ENCODE assay signal across 12 mouse cellular contexts in the genomic region with DNA sequence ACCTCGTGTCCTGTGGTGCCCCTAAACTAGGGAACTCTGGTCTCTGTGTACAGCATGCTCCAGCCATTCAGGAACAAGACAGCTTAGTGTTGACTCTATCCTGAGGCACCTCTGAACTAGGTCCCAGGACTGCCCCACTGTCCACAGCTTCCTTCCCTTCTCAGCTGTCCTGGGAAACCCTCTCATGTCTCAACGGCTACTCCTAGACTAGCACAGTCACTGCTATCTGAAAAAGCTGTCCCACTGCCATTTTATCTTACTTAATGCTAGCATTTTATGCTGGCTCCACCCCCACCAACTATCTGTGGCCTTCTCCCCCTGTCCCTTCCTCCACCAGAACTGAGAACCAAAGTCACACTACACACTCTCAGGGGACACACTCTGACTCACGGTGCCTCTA. TPM values are rescaled to one million over a fixed set of nuclear protein-coding genes. Genes with fewer than 3 reads are reported as not detected.
A peak's percentile ranks its signal among the peaks of the same experiment; 100 is the strongest.
DNase-seq lines count a peak whose midpoint lies in the region; ATAC-seq and TF ChIP-seq lines count a peak whose summit lies in the region.
"Had no signal": no experiment of that assay in that cellular context is flagged by ENCODE, and none has a peak within 500 bp of the region (broad histone marks: within the 10 kb centered on the region; RNA-seq: fewer than 3 reads in every experiment).

No protein-coding gene starts in this region.

- H3K9me3 ChIP-seq in heart, embryonic 13.5 days = no peaks in the 10 kb centered on the region
- H3K9me3 ChIP-seq in MEL (replicated peaks; ENCODE audit: insufficient read depth, low read length) = no peaks in the 10 kb centered on the region
- no peaks in the 10 kb centered on the region for H3K9me3 ChIP-seq in forebrain, embryonic 12.5 days

- no peak overlapping the region for H3K4me3 ChIP-seq in heart, embryonic 13.5 days
- H3K4me3 ChIP-seq in MEL (ENCODE audit: control insufficient read depth in 1 of 2, insufficient read depth in 1 of 2, low read depth in 2 of 2, low read length in 2 of 2) = peak overlapping the region; percentile 20 to 38
- no peak overlapping the region for H3K4me3 ChIP-seq in macrophage (ENCODE audit: inconsistent target)
- H3K4me3 ChIP-seq in forebrain, embryonic 12.5 days (replicated peaks) = no peak overlapping the region
- H3K4me3 ChIP-seq: myocyte had no signal

- no peaks in the 10 kb centered on the region for H3K36me3 ChIP-seq in heart, embryonic 13.5 days
- peaks cover 0 to 49% of the 10 kb centered on the region in 2 experiments; a peak in 2 of 4 replicates for H3K36me3 ChIP-seq in MEL (ENCODE audit: control insufficient read depth in 1 of 2, insufficient read depth in 2 of 2, low read length in 2 of 2)
- no peaks in the 10 kb centered on the region for H3K36me3 ChIP-seq in macrophage (ENCODE audit: inconsistent target)
- no peaks in the 10 kb centered on the region for H3K36me3 ChIP-seq in forebrain, embryonic 12.5 days (replicated peaks)

- peak; percentile 45 to 58; a peak in 3 of 4 replicates for TF ChIP-seq EP300 in MEL (IDR thresholded peaks at IDR 0.05; ENCODE audit: low read depth in 1 of 2, low read length in 2 of 2)

- 30% methylated on average over 3 of the region's 3 CpGs for WGBS in heart, embryonic 13.5 days
- 13% methylated on average over 3 of the region's 3 CpGs for WGBS in macrophage (ENCODE audit: missing documents)
- WGBS in forebrain, embryonic 12.5 days = 73% methylated on average over 3 of the region's 3 CpGs

- intact Hi-C loops in heart, postnatal 10 days (cut with DNase I) = no loop called here

- H3K9ac ChIP-seq in heart, embryonic 13.5 days = peak overlapping the region; percentile 56
- H3K9ac ChIP-seq in MEL (ENCODE audit: control insufficient read depth, low read depth, low read length, poor library complexity, severe bottlenecking) = peak overlapping the region; percentile 60
- H3K9ac ChIP-seq in forebrain, embryonic 12.5 days = no peak overlapping the region

- H3K79me2 ChIP-seq in MEL (ENCODE audit: control insufficient read depth, insufficient read depth, low read length, poor library complexity) = peaks cover 52% of the 10 kb centered on the region
- peaks cover 73% of the 10 kb centered on the region for H3K79me2 ChIP-seq in macrophage (ENCODE audit: inconsistent target)

- no peak for ATAC-seq in heart, embryonic 13.5 days (ENCODE audit: extremely low read depth, insufficient number of reproducible peaks, low FRiP score, low TSS enrichment)
- ATAC-seq in erythroid progenitor cell, adult 5-6 weeks (replicated peaks; ENCODE audit: low FRiP score, poor library complexity, severe bottlenecking) = peak; percentile 15; the same call in 1 of the 2 replicates
- no peak for ATAC-seq in forebrain, embryonic 12.5 days (ENCODE audit: low FRiP score)

- 0 out of 2 replicates have a peak overlapping the region, but pooled peaks have one; percentile 3 for H3K4me2 ChIP-seq in heart, embryonic 13.5 days
- H3K4me2 ChIP-seq in forebrain, embryonic 12.5 days = no peak overlapping the region

- peaks cover 8% of the 10 kb centered on the region; the same call in 1 of the 2 replicates for H3K27me3 ChIP-seq in heart, embryonic 13.5 days (replicated peaks)
- no peaks in the 10 kb centered on the region for H3K27me3 ChIP-seq in MEL (ENCODE audit: control insufficient read depth in 1 of 2, insufficient read depth in 2 of 2, low read length in 2 of 2)
- H3K27me3 ChIP-seq in forebrain, embryonic 12.5 days = peaks cover 47% of the 10 kb centered on the region

- H3K27ac ChIP-seq in heart, embryonic 13.5 days (replicated peaks) = peak overlapping the region; percentile 53
- peak overlapping the region; percentile 89 for H3K27ac ChIP-seq in MEL (ENCODE audit: control insufficient read depth, low read depth, low read length)
- peak overlapping the region; percentile 99 for H3K27ac ChIP-seq in macrophage
- no peak overlapping the region for H3K27ac ChIP-seq in forebrain, embryonic 12.5 days

- no peak for TF ChIP-seq CTCF in MEL (IDR thresholded peaks at IDR 0.05 in 2 of 3, conservative IDR thresholded peaks at IDR 0.05 in 1 of 3; ENCODE audit: control insufficient read depth in 1 of 3, insufficient read depth in 1 of 3, low read depth in 2 of 3, low read length in 3 of 3, poor library complexity in 1 of 3, severe bottlenecking in 1 of 3)

- TF ChIP-seq POLR2A in MEL (IDR thresholded peaks at IDR 0.05; ENCODE audit: control insufficient read depth in 1 of 2, insufficient read depth in 1 of 2, low read depth in 1 of 2, low read length in 2 of 2, poor library complexity in 1 of 2) = peak; percentile 69; a peak in 2 of 4 replicates

- TF ChIP-seq RAD21 in MEL (IDR thresholded peaks at IDR 0.05; ENCODE audit: low read depth, low read length) = no peak

- DNase-seq in heart, postnatal 10 days = no peak
- peak; percentile 85 for DNase-seq in MEL (ENCODE audit: low read depth, low spot score)
- no peak for DNase-seq in cerebellum, adult 11-12 months
- no peak for DNase-seq in kidney, adult 18-20 months
- DNase-seq: cerebellum, adult 11 months; heart, postnatal 36 days; kidney, adult 8-10 months had no signal

- H3K4me1 ChIP-seq in heart, embryonic 13.5 days = peaks cover 88% of the 10 kb centered on the region
- H3K4me1 ChIP-seq in MEL (ENCODE audit: control insufficient read depth in 1 of 2, insufficient read depth in 2 of 2, low read length in 2 of 2) = peaks cover 34 to 72% of the 10 kb centered on the region in 2 experiments
- H3K4me1 ChIP-seq in forebrain, embryonic 12.5 days = peaks cover 20% of the 10 kb centered on the region

TF ChIP-seq in MEL, 35 proteins besides CTCF, POLR2A, EP300 and RAD21 (continues in another document):
- TF ChIP-seq MYB (IDR thresholded peaks at IDR 0.05; ENCODE audit: low read depth, low read length) = no peak
- TF ChIP-seq MEF2A (IDR thresholded peaks at IDR 0.05; ENCODE audit: extremely low read depth, insufficient replicate concordance, low read depth, low read length, poor library complexity, severe bottlenecking) = no peak
- TF ChIP-seq UBTF (IDR thresholded peaks at IDR 0.05; ENCODE audit: borderline replicate concordance, insufficient read depth, low read depth, low read length) = no peak
- TF ChIP-seq KAT2A (conservative IDR thresholded peaks at IDR 0.05; ENCODE audit: low read depth, low read length) = no peak
- TF ChIP-seq ZKSCAN1 (IDR thresholded peaks at IDR 0.05; ENCODE audit: low read depth, low read length) = no peak
- TF ChIP-seq SIN3A (IDR thresholded peaks at IDR 0.05; ENCODE audit: low read length) = peak; percentile 71
- no peak for TF ChIP-seq USF1 (IDR thresholded peaks at IDR 0.05; ENCODE audit: low read depth, low read length)
- TF ChIP-seq POLR2AphosphoS5 (IDR thresholded peaks at IDR 0.05; ENCODE audit: borderline replicate concordance, low read depth, low read length) = no peak
- peak; percentile 51 for TF ChIP-seq HCFC1 (IDR thresholded peaks at IDR 0.05; ENCODE audit: low read depth, low read length)
- TF ChIP-seq ZC3H11A (IDR thresholded peaks at IDR 0.05; ENCODE audit: low read depth, low read length) = no peak
- TF ChIP-seq MAX (IDR thresholded peaks at IDR 0.05; ENCODE audit: low read length) = peak; percentile 64
- TF ChIP-seq RCOR1 (IDR thresholded peaks at IDR 0.05; ENCODE audit: low read depth, low read length) = peak; percentile 42; the same call in 1 of the 2 replicates
- no peak for TF ChIP-seq BHLHE40 (IDR thresholded peaks at IDR 0.05; ENCODE audit: borderline replicate concordance, low read depth, low read length)
- TF ChIP-seq ZNF384 (IDR thresholded peaks at IDR 0.05; ENCODE audit: low read depth, low read length) = no peak
- no peak for TF ChIP-seq MXI1 (IDR thresholded peaks at IDR 0.05; ENCODE audit: low read depth, low read length)
- TF ChIP-seq NRF1 (IDR thresholded peaks at IDR 0.05; ENCODE audit: insufficient read depth, low read depth, low read length, poor library complexity, severe bottlenecking) = no peak
- TF ChIP-seq JUND (IDR thresholded peaks at IDR 0.05; ENCODE audit: low read depth, low read length) = no peak
- TF ChIP-seq E2F4 (IDR thresholded peaks at IDR 0.05; ENCODE audit: borderline replicate concordance, low read depth, low read length) = no peak
- TF ChIP-seq GABPA (IDR thresholded peaks at IDR 0.05; ENCODE audit: low read depth, low read length) = no peak
- no peak for TF ChIP-seq POLR2AphosphoS2 (IDR thresholded peaks at IDR 0.05; ENCODE audit: low read length)
- TF ChIP-seq GATA1 (IDR thresholded peaks at IDR 0.05; ENCODE audit: low read depth, low read length) = peak; percentile 32; the same call in 1 of the 2 replicates
- peak; percentile 69 for TF ChIP-seq ETS1 (IDR thresholded peaks at IDR 0.05; ENCODE audit: low read depth, low read length)
- peak; percentile 5; the same call in 1 of the 2 replicates for TF ChIP-seq TAL1 (IDR thresholded peaks at IDR 0.05; ENCODE audit: low read length)
- no peak for TF ChIP-seq USF2 (IDR thresholded peaks at IDR 0.05; ENCODE audit: borderline replicate concordance in 1 of 2, insufficient read depth in 1 of 2, low read depth in 1 of 2, low read length in 2 of 2)
- TF ChIP-seq MAZ (IDR thresholded peaks at IDR 0.05; ENCODE audit: low read depth, low read length) = 0 out of 2 replicates have a peak, but pooled peaks have one; percentile 55
- peak; percentile 13; the same call in 1 of the 2 replicates for TF ChIP-seq ELF1 (IDR thresholded peaks at IDR 0.05; ENCODE audit: low read depth, low read length)
- peak; percentile 51; the same call in 1 of the 2 replicates for TF ChIP-seq TCF12 (IDR thresholded peaks at IDR 0.05; ENCODE audit: low read depth, low read length)
- peak; percentile 39 for TF ChIP-seq NELFE (IDR thresholded peaks at IDR 0.05; ENCODE audit: low read depth, low read length)

RNA-seq across cellular contexts. Expression of gene Ldlrap1, which starts 3.5 kb away (rescaled TPM):
- polyA plus RNA-seq in heart, embryonic 13.5 days (2015; fragmentation: Nextera tagmentation; extraction: Ambion mirVana) = 12.2 and 13.5 TPM in 2 replicates
- 10 to 100 TPM; 21.8 to 24.3 TPM for total RNA-seq in heart, postnatal 10 days (2021)
- total RNA-seq in MEL (2012; rRNA removed) = 16.6 and 24.8 TPM in 2 replicates
- 10 to 100 TPM in 1 of 2 experiments, not detected in 1; 23.7 TPM for polyA plus RNA-seq in MEL (2012; ENCODE audit: insufficient read depth in 1 of 2, insufficient read length in 2 of 2, low read depth in 1 of 2, low replicate concordance in 2 of 2, missing spikeins in 1 of 2)
- total RNA-seq in erythroid progenitor cell, adult 5-6 weeks (2015; ENCODE audit: low replicate concordance) = 6.5 and 27.7 TPM in 2 replicates
- total RNA-seq in erythroid progenitor cell, adult 5-6 weeks (2017; ENCODE audit: low replicate concordance) = 17.3 and 21.3 TPM in 2 replicates
- 100 to 1,000 TPM in 4 of 26 experiments, 10 to 100 TPM in 21, 1 to 10 TPM in 1; 5.4 to 129 (median 41.6) TPM for total RNA-seq in macrophage (2018; cell fraction: chromatin; rRNA removed)
- total RNA-seq in macrophage (2018; cell fraction: cytosol; rRNA removed) = 10 to 100 TPM; 12.3 to 48.8 (median 35.4) TPM
- total RNA-seq in macrophage (2018; cell fraction: nucleus; rRNA removed) = 10 to 100 TPM in 25 of 26 experiments, 1 to 10 TPM in 1; 7.2 to 92.8 (median 27.8) TPM
- polyA plus RNA-seq in macrophage (2018) = 34.2 to 76.5 TPM (median 43.1 TPM) in 3 replicates
- polyA plus RNA-seq in forebrain, embryonic 12.5 days (2016; fragmentation: Nextera tagmentation; extraction: Ambion mirVana) = 5.1 and 5.9 TPM in 2 replicates

Comparison
In these comparisons a context has a peak if more than half of its experiments do, and no peak if none do; other contexts are left out.
1. H3K4me3 ChIP-seq: peak in MEL (2 of 2); none in heart, embryonic 13.5 days (single experiment), macrophage (single experiment) and forebrain, embryonic 12.5 days (single experiment).